Mouse (Mus musculus): Measurements from ENCODE around the gene Gm49325.

Gm49325 gene

DNA sequence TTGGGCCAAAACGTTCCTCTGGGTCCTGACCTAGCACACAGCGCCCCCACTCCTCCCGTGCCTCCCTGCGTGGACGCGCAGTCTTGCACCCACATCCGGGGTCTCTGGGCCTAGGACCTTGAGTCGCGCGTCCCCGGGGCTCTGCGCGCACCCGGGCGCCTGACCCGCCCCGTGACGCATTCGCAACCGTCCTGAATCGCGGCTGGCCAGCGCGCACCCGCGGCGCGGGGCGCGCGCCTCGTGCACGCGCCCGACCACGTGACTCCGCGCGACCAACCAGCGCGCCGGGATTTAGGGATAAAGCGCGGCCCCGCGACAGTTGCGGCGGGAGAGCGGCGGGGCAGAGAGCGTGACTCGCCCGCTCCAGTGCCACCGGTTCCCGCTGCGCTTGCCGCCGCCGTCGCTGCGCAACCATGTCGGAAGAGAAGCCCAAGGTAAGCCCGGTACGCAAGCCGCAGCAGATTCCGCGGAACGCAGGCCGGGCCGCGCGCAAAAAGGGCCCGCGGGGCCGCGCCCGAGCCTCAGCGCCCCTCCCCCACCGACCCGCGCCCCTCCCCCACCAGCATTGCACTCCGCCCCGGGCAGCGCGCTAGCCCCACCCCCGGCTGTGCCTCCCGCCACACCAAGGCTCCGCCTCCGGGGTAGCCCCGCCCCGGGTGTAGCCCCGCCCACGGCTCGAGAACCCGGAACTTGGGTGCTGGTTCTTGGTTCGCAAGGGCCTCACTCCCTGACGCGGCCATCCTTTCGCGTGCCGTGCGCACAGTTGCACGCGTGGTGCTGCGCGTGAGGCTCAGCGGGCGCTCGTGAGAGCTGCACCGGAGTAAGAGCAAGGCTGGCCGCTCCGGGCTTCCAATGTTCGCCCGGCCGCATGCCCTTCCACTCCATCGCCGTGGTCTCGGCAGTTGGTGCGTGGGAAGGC lies at the start of gene Gm49325, which contains the start of gene Sumo3:
Gm49325 (plus strand) TSS at position 290 of the 919 bp plus-strand sequence.
Sumo3 (plus strand) TSS at position 190 of the 919 bp plus-strand sequence.
- DNase-seq (ENCODE audit: low spot score), result peak; percentile 96

- no peak for DNase-seq (ENCODE audit: low spot score)
Observed at GRCm38 (mm10) chr10:77556631-77557030, 49.4 kb upstream of the Gm49325 start.

GRCm38 (mm10) chr10:77557641-77558040 lies 48.4 kb upstream of the Gm49325 start:
- no peak for DNase-seq (ENCODE audit: low spot score)

DNA sequence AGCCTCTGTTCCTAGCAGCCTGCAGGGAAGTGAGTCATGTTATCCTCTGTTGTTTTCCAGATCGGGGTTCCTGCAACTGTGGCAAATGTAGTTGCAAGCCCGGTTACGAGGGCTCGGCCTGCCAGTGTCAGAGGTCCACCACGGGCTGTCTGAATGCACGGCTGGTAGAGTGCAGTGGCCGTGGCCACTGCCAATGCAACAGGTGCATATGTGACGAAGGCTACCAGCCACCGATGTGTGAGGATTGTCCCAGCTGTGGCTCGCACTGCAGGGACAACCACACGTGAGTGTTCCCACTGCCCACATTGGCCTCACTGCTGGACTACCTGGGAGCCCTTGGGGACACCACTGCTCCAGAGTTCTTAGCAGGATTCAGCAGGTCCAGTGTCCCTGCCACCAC lies 45.9 kb upstream of the Gm49325 start:
- no peak for DNase-seq (ENCODE audit: low spot score)

DNA sequence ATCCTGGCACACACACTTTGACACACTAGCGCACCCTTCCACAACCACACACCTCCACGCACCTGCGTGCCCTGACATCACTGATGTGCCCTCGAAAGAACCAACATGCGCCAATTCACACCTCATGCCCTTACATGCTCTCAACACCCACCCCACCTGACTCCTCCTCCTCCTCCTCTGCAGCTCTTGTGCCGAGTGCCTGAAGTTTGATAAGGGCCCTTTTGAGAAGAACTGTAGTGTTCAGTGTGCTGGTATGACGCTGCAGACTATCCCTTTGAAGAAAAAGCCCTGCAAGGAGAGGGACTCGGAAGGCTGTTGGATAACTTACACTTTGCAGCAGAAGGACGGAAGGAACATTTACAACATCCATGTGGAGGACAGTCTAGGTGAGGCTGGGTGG lies 45.2 kb upstream of the Gm49325 start:
- DNase-seq (ENCODE audit: low spot score), result no peak

- no peak for DNase-seq (ENCODE audit: low spot score)
Observed at GRCm38 (mm10) chr10:77561508-77561907, 44.5 kb upstream of the Gm49325 start.

DNA sequence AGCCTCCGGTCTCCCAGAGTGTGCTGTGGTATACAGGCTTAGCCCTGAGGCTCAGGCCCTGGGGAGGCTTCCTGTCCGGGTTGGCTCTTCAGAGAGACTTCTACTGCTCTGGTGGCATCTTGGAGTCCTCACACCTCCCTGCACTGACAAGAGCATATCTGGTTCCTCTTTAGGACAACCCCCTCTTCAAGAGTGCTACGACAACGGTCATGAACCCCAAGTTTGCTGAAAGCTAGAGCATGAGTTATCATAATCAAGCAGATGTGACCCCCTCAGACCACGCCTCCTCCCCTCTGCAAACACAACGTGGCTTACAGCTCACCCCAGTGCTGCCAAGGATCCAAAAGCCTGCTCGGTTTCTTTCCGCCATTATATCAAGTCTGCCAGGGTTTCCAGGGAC lies 41.0 kb upstream of the Gm49325 start:
- DNase-seq (ENCODE audit: low spot score), result no peak

DNA sequence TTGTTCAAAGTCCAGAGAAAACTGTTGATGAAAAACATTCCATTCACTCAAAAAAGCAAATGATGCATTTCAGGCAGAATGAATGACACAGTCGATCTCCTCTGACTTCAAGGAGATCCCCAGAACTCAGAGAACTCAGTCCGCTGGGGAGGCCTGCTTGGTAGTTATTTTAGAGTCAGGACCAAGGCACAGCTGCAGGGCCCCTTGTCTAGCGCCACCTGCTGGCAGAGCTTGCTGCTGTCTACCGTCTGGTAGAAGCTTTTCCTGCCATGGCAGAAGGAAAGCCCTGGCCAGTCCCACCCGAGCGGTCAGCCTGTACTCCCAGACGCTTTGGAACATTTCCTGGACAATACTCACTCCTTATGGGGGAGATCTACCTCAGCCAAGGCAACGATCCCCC lies 39.3 kb upstream of the Gm49325 start:
- peak; percentile 85 for DNase-seq (ENCODE audit: low spot score)

- DNase-seq (ENCODE audit: low spot score), result no peak
Observed at GRCm38 (mm10) chr10:77569481-77569880, 36.5 kb upstream of the Gm49325 start.

DNA sequence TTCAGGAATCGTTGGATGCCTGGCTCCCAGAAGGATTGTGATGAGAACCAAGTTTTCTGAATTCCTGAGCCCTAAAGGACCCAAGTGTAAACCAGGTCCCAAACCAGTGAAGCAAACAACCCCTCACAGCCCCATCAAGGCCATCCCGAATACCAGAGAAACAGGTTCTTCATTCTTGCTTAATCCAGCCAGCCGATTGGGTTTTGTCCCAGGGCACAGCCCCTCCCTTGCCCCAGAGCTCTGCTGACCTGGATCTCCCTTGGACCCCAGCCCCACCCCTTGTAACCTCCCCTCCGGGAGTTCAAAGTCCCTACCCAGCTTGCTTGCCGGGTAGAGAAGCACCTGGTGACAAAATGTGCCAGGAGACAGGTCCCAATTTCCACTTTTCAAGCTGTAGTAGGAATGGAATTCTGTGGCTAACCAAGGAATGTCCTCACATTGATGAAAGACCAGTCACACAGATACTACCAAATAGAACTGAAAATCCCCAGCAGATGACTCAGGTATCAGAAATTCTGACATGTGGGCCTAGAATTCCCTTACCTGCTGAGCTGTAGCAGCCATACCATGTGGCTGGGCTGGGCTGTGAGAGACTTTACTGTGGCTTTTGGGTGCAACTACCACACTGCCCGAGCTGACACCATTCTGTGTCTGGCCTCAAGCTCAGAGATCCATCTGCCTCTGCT lies 35.9 kb upstream of the Gm49325 start:
- no peak for DNase-seq (ENCODE audit: low spot score)

GRCm38 (mm10) chr10:77572225-77572624 lies 33.8 kb upstream of the Gm49325 start:
- DNase-seq (ENCODE audit: low spot score), result no peak

DNA sequence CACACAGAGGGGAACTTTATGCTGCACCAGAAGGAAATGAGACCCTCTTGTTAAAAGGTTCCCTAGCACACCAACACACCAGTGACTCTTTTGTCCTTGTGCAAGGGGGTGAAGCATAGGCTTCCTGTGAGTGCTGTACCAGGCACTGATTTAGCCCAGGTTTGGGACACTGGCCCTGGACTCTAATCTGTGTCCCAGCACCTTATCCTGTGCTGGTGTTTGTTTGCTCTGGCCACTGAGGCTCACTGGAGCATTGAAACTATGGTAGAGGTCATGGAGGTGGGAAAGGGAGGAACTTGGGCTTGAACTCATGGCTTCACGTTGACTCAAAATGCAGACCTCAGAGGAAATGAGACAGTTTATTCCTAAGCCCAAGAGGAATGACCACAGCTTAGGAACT lies 32.8 kb upstream of the Gm49325 start:
- no peak for DNase-seq (ENCODE audit: low spot score)

GRCm38 (mm10) chr10:77580027-77580920 lies 25.7 kb upstream of the Gm49325 start:
- DNase-seq (ENCODE audit: low spot score), result no peak

DNA sequence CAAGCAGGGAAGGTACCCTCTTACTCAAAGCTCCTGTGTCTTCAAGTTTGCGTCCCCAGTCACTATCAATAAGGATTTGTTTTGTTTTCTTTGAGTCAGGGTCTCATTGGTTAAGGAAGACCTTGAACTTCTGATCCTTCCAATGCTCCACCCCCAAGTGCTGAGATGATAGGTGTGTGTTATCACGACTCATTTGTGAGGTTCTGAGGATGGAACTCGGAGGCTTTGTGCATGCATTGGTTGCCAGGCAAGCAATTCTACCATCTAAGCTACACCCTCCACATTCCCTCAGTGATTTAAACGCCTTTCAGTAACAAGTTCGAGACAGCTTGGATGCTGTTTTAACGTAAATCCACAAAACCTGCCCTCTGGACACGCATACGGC lies 25.0 kb upstream of the Gm49325 start:
- no peak for DNase-seq (ENCODE audit: low spot score)

DNA sequence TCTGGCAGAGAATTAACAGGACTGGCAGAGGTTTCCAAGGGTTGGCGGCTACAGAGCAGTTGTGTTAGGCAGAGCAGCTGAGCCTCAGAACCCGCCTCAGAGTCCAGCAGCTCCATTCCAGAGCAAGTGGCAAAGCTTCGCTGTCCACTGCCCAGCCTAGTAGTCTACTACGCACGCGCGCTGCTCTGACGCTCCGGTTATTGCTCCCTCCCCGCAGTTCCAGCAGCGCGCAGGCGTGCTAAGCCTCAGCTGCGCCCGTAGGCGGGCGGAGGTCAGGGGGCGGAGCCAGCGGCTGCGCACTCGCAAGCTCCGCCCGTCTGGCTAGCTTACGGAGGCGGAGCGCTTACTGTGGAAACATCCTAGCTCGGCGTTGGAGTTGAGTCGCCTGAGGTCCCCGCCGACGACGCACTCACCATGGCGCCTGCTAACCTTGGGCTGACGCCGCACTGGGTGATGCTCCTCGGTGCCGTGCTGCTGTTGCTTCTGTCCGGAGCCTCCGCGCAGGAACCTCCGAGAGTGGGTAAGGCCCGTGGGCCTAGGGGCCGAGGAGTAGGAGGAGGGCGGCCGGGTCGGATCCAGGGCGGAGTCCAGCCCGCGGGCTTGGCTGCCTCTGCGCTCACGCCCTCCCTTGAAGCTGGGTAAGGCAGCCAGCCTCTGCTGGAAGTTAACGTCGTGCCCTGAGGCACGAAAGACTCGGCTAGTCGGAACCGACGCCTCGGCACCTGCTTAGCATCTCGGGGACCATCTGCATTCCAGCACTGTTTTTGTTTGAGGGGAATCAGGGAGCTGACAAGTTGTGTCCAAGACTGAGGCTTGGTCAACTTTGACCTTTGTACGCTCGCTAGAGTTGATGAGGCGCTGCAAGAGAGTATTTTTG lies 24.4 kb upstream of the Gm49325 start, which contains the start of gene Pttg1ip:
Pttg1ip (plus strand) TSS at position 313 of the 877 bp plus-strand sequence.
- DNase-seq (ENCODE audit: low spot score), result peak; percentile 95

- no peak for DNase-seq (ENCODE audit: low spot score)
Observed at GRCm38 (mm10) chr10:77582285-77582618, 23.7 kb upstream of the Gm49325 start.

DNA sequence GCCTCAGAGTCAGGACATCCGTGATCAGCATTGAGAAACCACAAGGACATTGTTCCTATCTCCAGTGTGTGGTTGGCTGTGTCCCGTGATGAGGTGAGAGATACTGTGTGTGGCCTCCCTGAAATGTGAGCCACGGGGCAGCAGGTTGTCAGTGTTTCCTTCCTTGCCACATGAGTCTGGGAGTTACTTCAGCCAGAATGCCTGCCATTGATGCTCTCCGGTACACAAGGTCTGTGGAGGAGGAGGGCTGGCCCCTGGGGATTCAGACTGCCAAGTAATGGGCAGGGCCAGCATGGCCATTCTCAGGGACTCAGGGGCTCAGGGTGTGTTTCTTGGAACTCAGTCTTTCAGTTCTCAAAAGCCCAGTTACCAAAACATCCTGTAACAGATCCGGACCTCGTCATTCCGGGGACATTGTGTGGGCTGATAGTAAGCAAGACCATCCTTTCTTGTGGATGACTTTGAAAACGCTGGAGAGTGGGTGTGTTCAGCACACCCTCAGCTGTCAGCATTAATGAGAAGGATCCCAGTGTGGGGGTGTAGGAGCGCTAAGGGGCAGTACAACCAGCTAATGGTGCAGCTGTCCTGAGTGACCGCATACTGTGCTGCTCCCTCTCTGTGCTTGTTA lies 22.1 kb upstream of the Gm49325 start:
- no peak for DNase-seq (ENCODE audit: low spot score)

DNA sequence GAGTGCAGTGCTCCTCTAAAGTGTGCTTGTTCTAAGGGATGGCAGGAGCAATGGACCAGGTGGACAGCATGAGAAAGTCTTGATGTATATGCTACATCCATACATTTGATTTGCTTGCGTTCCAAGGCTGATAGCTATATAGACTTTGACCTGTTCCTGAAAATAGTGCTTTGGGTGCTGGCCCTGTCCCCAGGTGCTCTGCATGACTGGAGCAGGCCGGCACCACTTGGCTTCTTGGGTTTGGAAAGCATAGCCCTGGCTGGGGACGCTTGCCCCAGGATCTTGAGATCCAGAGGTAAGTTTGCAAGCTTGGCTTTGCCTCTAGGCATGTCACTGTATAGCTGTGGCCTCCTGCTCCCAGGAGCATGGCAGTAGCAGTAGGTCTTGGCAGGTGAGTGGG lies 19.4 kb upstream of the Gm49325 start:
- no peak for DNase-seq (ENCODE audit: low spot score)

- no peak for DNase-seq (ENCODE audit: low spot score)
Observed at GRCm38 (mm10) chr10:77587091-77587775, 18.8 kb upstream of the Gm49325 start.

- no peak for DNase-seq (ENCODE audit: low spot score)
Observed at GRCm38 (mm10) chr10:77588036-77588435, 18.0 kb upstream of the Gm49325 start.
